Mouse (Mus musculus) right cerebral cortex, postnatal 14 days (tissue): ENCODE measurements around the gene Tbc1d7.

Experiments used
- DNase-seq: peaks from one replicate; pipeline ENCODE4 v3.0.0; 2022

Tbc1d7 gene

GRCm38 (mm10) chr13:43193266-43193665, 22.0 kb upstream of the Tbc1d7 start:
- no peak for DNase-seq

GRCm38 (mm10) chr13:43191741-43192192, 20.5 kb upstream of the Tbc1d7 start:
- peak; percentile 44 for DNase-seq

- DNase-seq = no peak
Measured at GRCm38 (mm10) chr13:43191290-43191689, 20.0 kb upstream of the Tbc1d7 start.

GRCm38 (mm10) chr13:43187736-43188135, 16.4 kb upstream of the Tbc1d7 start:
- DNase-seq = no peak

- DNase-seq = no peak
Measured at GRCm38 (mm10) chr13:43183248-43184055, 12.2 kb upstream of the Tbc1d7 start.

- peak; percentile 90 for DNase-seq
Measured at GRCm38 (mm10) chr13:43182465-43183201, 11.3 kb upstream of the Tbc1d7 start.

- no peak for DNase-seq
Measured at GRCm38 (mm10) chr13:43181104-43181503, 9.8 kb upstream of the Tbc1d7 start.

GRCm38 (mm10) chr13:43177317-43177716, 6.0 kb upstream of the Tbc1d7 start:
- DNase-seq = no peak

GRCm38 (mm10) chr13:43176676-43177075, 5.4 kb upstream of the Tbc1d7 start:
- no peak for DNase-seq

GRCm38 (mm10) chr13:43173262-43173661, 2.0 kb upstream of the Tbc1d7 start:
- peak; percentile 73 for DNase-seq

GRCm38 (mm10) chr13:43172036-43172713, 874 bp upstream of the Tbc1d7 start:
- peak; percentile 52 for DNase-seq

GRCm38 (mm10) chr13:43167721-43168120, 3.6 kb downstream of the Tbc1d7 start:
- no peak for DNase-seq

GRCm38 (mm10) chr13:43159429-43159828, 11.9 kb downstream of the Tbc1d7 start:
- DNase-seq = no peak

GRCm38 (mm10) chr13:43158281-43158680, 13.0 kb downstream of the Tbc1d7 start:
- no peak for DNase-seq

- DNase-seq = no peak
Measured at GRCm38 (mm10) chr13:43157370-43157769, 13.9 kb downstream of the Tbc1d7 start.

GRCm38 (mm10) chr13:43152005-43152520, 19.2 kb downstream of the Tbc1d7 start:
- no peak for DNase-seq

GRCm38 (mm10) chr13:43149661-43150060, 21.6 kb downstream of the Tbc1d7 start:
- DNase-seq = no peak

- DNase-seq = no peak
Measured at GRCm38 (mm10) chr13:43148692-43149091, 22.6 kb downstream of the Tbc1d7 start.

- DNase-seq = no peak
Measured at GRCm38 (mm10) chr13:43146515-43147258, 24.6 kb downstream of the Tbc1d7 start.

- no peak for DNase-seq
Measured at GRCm38 (mm10) chr13:43144720-43145418, 26.4 kb downstream of the Tbc1d7 start.

- no peak for DNase-seq
Measured at GRCm38 (mm10) chr13:43134468-43134867, 36.8 kb downstream of the Tbc1d7 start.

- DNase-seq = no peak
Measured at GRCm38 (mm10) chr13:43133400-43133799, 37.9 kb downstream of the Tbc1d7 start.
